Mouse (Mus musculus) bone marrow, adult 2 months (tissue): ENCODE data around the gene Pkmyt1. TPM values are rescaled to one million over a fixed set of nuclear protein-coding genes. Genes with fewer than 3 reads are reported as not detected.

Experiments used
- H3K27ac ChIP-seq: fragments of 200-500 bp; 2 replicates; pipeline ENCODE4 v1.5.1; 2012; ENCODE audit warnings: low read depth, mild to moderate bottlenecking, control low read depth, inconsistent platforms, low read length; ENCODE audit not compliant: control insufficient read depth, poor library complexity, insufficient read depth
- H3K4me1 ChIP-seq: fragments of 200-500 bp; 2 replicates; pipeline ENCODE4 v1.6.1; 2011; ENCODE audit warnings: low read length; ENCODE audit not compliant: control insufficient read depth, insufficient read depth
- H3K4me3 ChIP-seq: fragments of 200-500 bp; replicated peaks from 2 replicates; pipeline ENCODE3; 2011; ENCODE audit warnings: mild to moderate bottlenecking, low read depth, low read length, control low read depth; ENCODE audit not compliant: control insufficient read depth
- CTCF ChIP-seq: fragments of 200-500 bp; IDR thresholded peaks from 2 replicates; pipeline ENCODE4 v1.5.1; 2011; ENCODE audit warnings: low read length, control low read depth; ENCODE audit not compliant: control insufficient read depth, insufficient read depth
- POLR2A ChIP-seq: fragments of 200-500 bp; IDR thresholded peaks from 2 replicates; pipeline ENCODE4 v1.6.1; 2011; ENCODE audit warnings: low read depth, mild to moderate bottlenecking, control low read depth, low read length, borderline replicate concordance; ENCODE audit not compliant: control insufficient read depth
- WGBS: fragments of 180-500 bp; shearing (Covaris S2); methylation state at CpG from one replicate; pipeline ENCODE4 v1.1.7; 2018; 5-methylcytosine and 5-hydroxymethylcytosine counted together
- polyA plus RNA-seq: library from polyadenylated mRNA; stranded (reverse); fragments of >200 nt; gene quantifications from 2 replicates; pipeline ENCODE4 v1.2.4, GENCODE M21; 2011; ENCODE audit warnings: low replicate concordance; ENCODE audit not compliant: missing spikeins, insufficient read depth, insufficient read length

Pkmyt1 gene
- polyA plus RNA-seq, 1 experiment, result 85.5 TPM

- WGBS, result 32% methylated on average over 2 of the region's 2 CpGs
- Histone ChIP-seq H3K27ac (no peak overlapping the region), H3K4me1 (no peaks in the 10 kb centered on the region), H3K4me3 (no peak overlapping the region)
- no peak for TF ChIP-seq POLR2A
Observed at GRCm38 (mm10) chr17:23778447-23778846, 52.3 kb downstream of the Pkmyt1 start.

DNA sequence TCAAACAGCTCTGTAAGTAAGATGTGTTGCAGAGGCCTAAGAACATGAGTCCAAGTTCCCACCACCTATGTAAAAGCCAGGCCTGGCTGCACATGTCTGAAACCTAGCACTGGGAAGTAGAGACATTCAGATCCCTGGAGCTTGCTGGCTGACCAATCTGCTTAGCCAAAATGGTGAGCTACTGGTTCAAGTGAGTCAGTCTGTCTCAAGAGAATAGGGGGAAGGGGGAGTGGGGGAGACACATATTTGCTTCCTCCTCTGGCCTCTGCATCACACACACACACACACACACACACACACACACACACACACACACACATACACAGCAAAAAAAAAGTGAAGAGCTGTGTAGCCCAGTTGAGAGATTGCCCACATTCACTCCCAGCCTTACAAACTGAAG, 57.2 kb downstream of the Pkmyt1 start:
- no peak overlapping the region for H3K4me3 ChIP-seq
- no peak for TF ChIP-seq CTCF
- no peak for TF ChIP-seq POLR2A
- H3K4me1 ChIP-seq, result no peaks in the 10 kb centered on the region
- no peak overlapping the region for H3K27ac ChIP-seq

DNA sequence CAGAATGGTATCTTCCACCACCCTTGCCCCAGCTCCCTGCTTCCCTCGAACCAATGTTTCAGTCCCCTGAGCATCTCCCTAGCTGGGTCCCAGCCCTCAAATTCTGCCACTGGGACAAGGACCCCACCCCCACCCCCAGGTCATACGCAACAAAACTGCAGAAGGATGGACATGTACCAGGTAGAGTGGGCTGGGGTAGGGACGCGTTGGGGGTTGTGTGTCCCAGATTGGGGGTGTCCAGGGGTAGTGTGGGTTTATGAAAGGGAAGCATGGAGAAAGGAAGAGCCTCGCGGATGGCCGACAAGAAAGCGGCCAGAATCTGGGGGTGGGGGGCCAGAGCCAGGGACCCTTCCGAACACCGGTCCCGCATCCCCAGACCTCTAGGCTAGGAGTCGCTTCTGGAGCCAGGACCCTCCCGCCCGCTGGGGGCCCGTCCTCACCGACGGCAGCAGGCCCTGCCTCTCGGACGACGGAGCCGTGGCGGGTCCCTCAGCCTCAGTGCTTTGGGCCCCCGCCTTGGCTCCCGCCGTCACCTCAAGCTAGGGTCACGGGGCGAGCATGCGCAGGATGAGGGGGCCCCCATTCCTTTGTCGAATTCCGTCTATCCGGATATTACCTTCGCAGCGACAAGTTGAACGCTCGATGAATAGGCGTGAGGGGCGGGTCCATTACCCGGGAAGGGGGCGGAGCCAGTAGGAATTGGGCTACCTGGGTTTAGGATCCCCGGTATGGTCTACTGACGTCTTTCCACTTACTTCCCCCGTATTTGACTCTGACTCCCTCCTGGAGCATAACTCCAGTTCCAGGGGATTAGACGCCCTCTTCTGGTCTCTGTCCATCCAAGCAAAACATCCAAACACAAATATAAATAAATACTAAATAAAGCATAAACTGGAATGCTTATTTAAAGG, 59.7 kb downstream of the Pkmyt1 start, which contains the start of gene Flywch2:
Gene Flywch2 (minus strand): TSS at position 521 of the 911 bp plus-strand sequence.
- TF ChIP-seq POLR2A, result no peak
- TF ChIP-seq CTCF, result no peak

More for the DNA sequence above, 59.7 kb downstream of the Pkmyt1 start, which contains the start of gene Flywch2:
- WGBS, result 10% methylated on average over 43 of the region's 43 CpGs
- Histone ChIP-seq H3K27ac (no peak within 1 kb of the TSS), H3K4me1 (peaks cover 2% of the 10 kb centered on the region; the same call in 1 of the 2 replicates), H3K4me3 (peak within 1 kb of the TSS; percentile 48)

Other genes starting within 250 kb of the Pkmyt1 start
- not detected in 2 replicates for gene Vmn2r117, start 246.6 kb upstream of the Pkmyt1 start, polyA plus RNA-seq
- gene Zfp213, start 162.1 kb upstream of the Pkmyt1 start, polyA plus RNA-seq, result 3.6 and 4.3 TPM in 2 replicates
- not detected in 2 replicates for gene Zfp13, start 126.8 kb upstream of the Pkmyt1 start, polyA plus RNA-seq
- gene Zscan10, start 125.5 kb upstream of the Pkmyt1 start, polyA plus RNA-seq, result 4.2 TPM in 1 of 2 replicates, not detected in the other
- gene Mmp25, start 81.1 kb upstream of the Pkmyt1 start, polyA plus RNA-seq, result 4.8 and 18.0 TPM in 2 replicates
- gene Bicdl2, start 65.8 kb upstream of the Pkmyt1 start, polyA plus RNA-seq, result 0.66 and 2.2 TPM in 2 replicates
- gene Hcfc1r1, start 52.7 kb upstream of the Pkmyt1 start, polyA plus RNA-seq, result 28.3 and 54.3 TPM in 2 replicates
- gene Thoc6, start 52.5 kb upstream of the Pkmyt1 start, polyA plus RNA-seq, result 15.1 and 27.9 TPM in 2 replicates
- gene Tnfrsf12a, start 48.9 kb upstream of the Pkmyt1 start, polyA plus RNA-seq, result 18.0 TPM in 1 of 2 replicates, not detected in the other
- gene Cldn6, start 47.1 kb upstream of the Pkmyt1 start, polyA plus RNA-seq, result 4.2 TPM in 1 of 2 replicates, not detected in the other
- gene Cldn9, start 42.3 kb upstream of the Pkmyt1 start, polyA plus RNA-seq, result not detected in 2 replicates
- 0.90 and 3.5 TPM in 2 replicates for gene 1520401A03Rik, start 3.6 kb upstream of the Pkmyt1 start, polyA plus RNA-seq
- 6.4 and 8.1 TPM in 2 replicates for gene Paqr4, start 14.5 kb downstream of the Pkmyt1 start, polyA plus RNA-seq
- gene Kremen2, start 19.5 kb downstream of the Pkmyt1 start, polyA plus RNA-seq, result not detected in 2 replicates
- gene Flywch1, start 45.3 kb downstream of the Pkmyt1 start, polyA plus RNA-seq, result 5.5 and 11.2 TPM in 2 replicates
- not detected in 2 replicates for gene Flywch2, start 59.7 kb downstream of the Pkmyt1 start, polyA plus RNA-seq
- gene Srrm2, start 64.2 kb downstream of the Pkmyt1 start, polyA plus RNA-seq, result 328 and 487 TPM in 2 replicates
- gene Elob, start 102.8 kb downstream of the Pkmyt1 start, polyA plus RNA-seq, result 185 and 239 TPM in 2 replicates
- gene Prss33, start 109.7 kb downstream of the Pkmyt1 start, polyA plus RNA-seq, result not detected in 2 replicates
- not detected in 2 replicates for gene Prss32, start 117.5 kb downstream of the Pkmyt1 start, polyA plus RNA-seq
- not detected in 2 replicates for gene Prss41, start 117.8 kb downstream of the Pkmyt1 start, polyA plus RNA-seq
- not detected in 2 replicates for gene Prss21, start 141.7 kb downstream of the Pkmyt1 start, polyA plus RNA-seq
- gene Dcpp1, start 154.5 kb downstream of the Pkmyt1 start, polyA plus RNA-seq, result not detected in 2 replicates
- gene Dcpp2, start 154.5 kb downstream of the Pkmyt1 start, polyA plus RNA-seq, result not detected in 2 replicates
- not detected in 2 replicates for gene Dcpp3, start 191.1 kb downstream of the Pkmyt1 start, polyA plus RNA-seq
- not detected in 2 replicates for gene Sbp, start 215.3 kb downstream of the Pkmyt1 start, polyA plus RNA-seq
- gene Sbpl, start 228.9 kb downstream of the Pkmyt1 start, polyA plus RNA-seq, result not detected in 2 replicates